Mouse (Mus musculus) liver, adult 10 weeks (tissue): ENCODE data around the gene Lancl2. TPM values are rescaled to one million over a fixed set of nuclear protein-coding genes. Genes with fewer than 3 reads are reported as not detected.

Source experiments
- polyA plus RNA-seq: library from polyadenylated mRNA; stranded (reverse); fragments of 350-450 nt; fragmentation: Illumina TruSeq; extraction: RNeasy Lipid Tissue Mini Kit (QIAGEN cat#74804); gene quantifications from one replicate; pipeline ENCODE4 v1.2.3, GENCODE M21; 2014; ENCODE audit warnings: low read depth, low replicate concordance

Lancl2 gene
- polyA plus RNA-seq: 9.4 TPM

GRCm38 (mm10) chr6:57702376-57702742 lies at the start of gene Lancl2:
Gene Lancl2 (plus strand): TSS chr6:57702540.

DNA sequence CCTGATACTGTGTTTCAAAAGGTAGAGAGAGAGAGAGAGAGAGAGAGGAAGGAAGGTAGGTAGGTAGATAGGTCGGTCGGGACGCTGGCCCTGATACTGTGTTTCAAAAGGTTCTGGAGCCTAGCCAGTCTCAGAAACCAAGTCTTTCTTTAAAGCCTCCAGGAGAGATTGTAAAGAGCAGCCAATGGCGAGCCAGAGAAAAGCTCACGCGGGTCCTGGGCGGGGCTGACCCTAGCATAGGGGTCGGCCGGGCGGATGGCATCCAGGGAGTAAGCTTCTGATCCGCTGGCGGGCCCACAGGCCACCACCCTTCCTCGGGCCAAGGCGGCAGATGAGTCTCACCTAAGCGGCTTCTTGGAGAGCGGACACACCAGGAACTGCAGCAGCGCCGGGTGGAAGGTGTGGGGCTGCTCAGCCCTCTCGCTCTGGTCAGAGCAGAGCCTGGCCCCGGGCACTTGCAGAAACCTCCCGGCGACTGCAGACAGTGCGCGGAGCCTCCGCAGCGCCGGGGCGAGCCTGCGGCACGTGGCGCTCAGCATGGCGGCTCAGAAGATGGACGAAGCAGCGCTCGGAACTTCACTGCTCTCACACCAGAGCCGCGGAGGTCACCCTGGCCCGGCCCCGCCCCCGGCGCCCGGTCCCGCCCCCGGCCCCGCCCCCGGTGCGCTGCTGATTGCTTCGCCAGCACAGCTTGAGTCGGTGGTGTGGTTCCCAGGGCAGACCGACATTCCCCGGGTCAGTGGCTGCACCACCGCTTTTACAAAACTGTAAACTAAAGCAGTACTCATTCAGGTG lies 10.7 kb upstream of the Lancl2 start, which contains the start of gene Pyurf:
Pyurf (minus strand) TSS at position 612 of the 795 bp plus-strand sequence.

Other genes starting within 250 kb of the Lancl2 start
- 67.4 TPM for gene Ppm1k, start 167.1 kb upstream of the Lancl2 start, polyA plus RNA-seq
- gene Herc6, start 121.5 kb upstream of the Lancl2 start, polyA plus RNA-seq: 17.5 TPM
- gene Pyurf, start 10.5 kb upstream of the Lancl2 start, polyA plus RNA-seq: 18.5 TPM
- gene Vopp1, start 122.6 kb downstream of the Lancl2 start, polyA plus RNA-seq: 3.0 TPM
- gene Vmn1r21, start 147.8 kb downstream of the Lancl2 start, polyA plus RNA-seq: not detected
- gene Vmn1r22, start 205.5 kb downstream of the Lancl2 start, polyA plus RNA-seq: not detected
- not detected for gene Vmn1r23, start 224.3 kb downstream of the Lancl2 start, polyA plus RNA-seq